Mouse (Mus musculus) E14TG2a.4 (cell line): Measurements from ENCODE around the gene C8b.

Source experiments
- CTCF ChIP-seq: conservative IDR thresholded peaks from 2 replicates; pipeline ENCODE4 v1.5.1; 2014; ENCODE audit warnings: low read length
- POU5F1 ChIP-seq: IDR thresholded peaks from 2 replicates; pipeline ENCODE4 v1.6.1; 2014; ENCODE audit warnings: low read length, borderline replicate concordance

DNA sequence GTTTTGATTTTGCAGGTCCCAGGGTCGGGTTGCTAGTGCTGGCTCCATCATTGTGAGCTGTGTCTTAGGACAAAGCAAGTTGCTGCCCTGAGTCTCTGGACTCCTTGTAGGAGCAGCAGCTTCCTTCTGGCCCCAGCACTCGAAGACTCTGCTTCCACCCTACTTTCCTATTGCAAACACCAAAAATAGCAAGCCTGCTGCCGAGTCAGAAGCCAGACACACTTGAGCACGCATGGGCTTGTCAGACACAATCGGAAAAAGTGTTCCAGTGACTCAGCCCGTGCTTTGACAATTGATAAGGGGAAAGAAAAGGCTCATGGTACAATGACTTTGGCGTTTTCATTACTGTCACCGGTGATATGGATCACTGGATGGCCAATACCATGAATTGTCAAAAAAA, 36.9 kb upstream of the C8b start:
- TF ChIP-seq CTCF (no peak), POU5F1 (no peak)
